Mouse (Mus musculus) urinary bladder, adult 2 months (tissue): ENCODE measurements around the gene Rbm5. TPM values are rescaled to one million over a fixed set of nuclear protein-coding genes. Genes with fewer than 3 reads are reported as not detected.

Experiments
- DNase-seq: peaks from one replicate; pipeline ENCODE4 v3.0.0; 2022; ENCODE audit warnings: low spot score
- polyA plus RNA-seq: library from polyadenylated mRNA; depleted of rRNA; stranded (reverse); fragments of >200 nt; gene quantifications from 2 replicates; pipeline ENCODE4 v1.2.3, GENCODE M21; 2012; rRNA removed

The Rbm5 gene
- polyA plus RNA-seq, 1 experiment: 105 TPM

- peak; percentile 85 for DNase-seq
These were observed 69.2 kb downstream of the Rbm5 start for GRCm38 (mm10) chr9:107701594-107701993.

GRCm38 (mm10) chr9:107700114-107700571 lies 70.7 kb downstream of the Rbm5 start:
- peak; percentile 39 for DNase-seq

GRCm38 (mm10) chr9:107699376-107699980 lies 71.3 kb downstream of the Rbm5 start:
- DNase-seq: no peak

GRCm38 (mm10) chr9:107698611-107699190 lies 72.1 kb downstream of the Rbm5 start:
- no peak for DNase-seq

GRCm38 (mm10) chr9:107697811-107698521 lies 72.8 kb downstream of the Rbm5 start:
- no peak for DNase-seq

GRCm38 (mm10) chr9:107696845-107697610 lies 73.8 kb downstream of the Rbm5 start:
- DNase-seq: no peak

GRCm38 (mm10) chr9:107696106-107696479 lies 74.7 kb downstream of the Rbm5 start:
- DNase-seq: no peak

- DNase-seq: no peak
These were observed 75.2 kb downstream of the Rbm5 start for GRCm38 (mm10) chr9:107695441-107696105.

GRCm38 (mm10) chr9:107694627-107695026 lies 76.2 kb downstream of the Rbm5 start:
- DNase-seq: no peak

- DNase-seq: no peak
These were observed 77.3 kb downstream of the Rbm5 start for GRCm38 (mm10) chr9:107693433-107693987.

GRCm38 (mm10) chr9:107692785-107693184 lies 78.0 kb downstream of the Rbm5 start:
- no peak for DNase-seq

GRCm38 (mm10) chr9:107690391-107690790 lies 80.4 kb downstream of the Rbm5 start:
- DNase-seq: no peak

Other genes with a start within 250 kb of the Rbm5 start
- 33.6 and 34.0 TPM in 2 replicates for gene Tmem115, start 237.1 kb downstream of the Rbm5 start, polyA plus RNA-seq
- 15.2 and 19.4 TPM in 2 replicates for gene Cyb561d2, start 228.8 kb downstream of the Rbm5 start, polyA plus RNA-seq
- gene Nprl2, start 228.8 kb downstream of the Rbm5 start, polyA plus RNA-seq: 26.6 and 35.2 TPM in 2 replicates
- 0.56 and 0.78 TPM in 2 replicates for gene Zmynd10, start 223.7 kb downstream of the Rbm5 start, polyA plus RNA-seq
- gene Rassf1, start 219.4 kb downstream of the Rbm5 start, polyA plus RNA-seq: 41.5 and 58.9 TPM in 2 replicates
- 43.9 and 50.6 TPM in 2 replicates for gene Tusc2, start 207.7 kb downstream of the Rbm5 start, polyA plus RNA-seq
- gene Hyal2, start 203.1 kb downstream of the Rbm5 start, polyA plus RNA-seq: 24.0 and 35.6 TPM in 2 replicates
- gene Hyal1, start 194.1 kb downstream of the Rbm5 start, polyA plus RNA-seq: 16.8 and 24.9 TPM in 2 replicates
- 24.6 and 37.3 TPM in 2 replicates for gene Naa80, start 192.1 kb downstream of the Rbm5 start, polyA plus RNA-seq
- gene Hyal3, start 190.2 kb downstream of the Rbm5 start, polyA plus RNA-seq: 0.50 and 0.52 TPM in 2 replicates
- 31.3 and 36.0 TPM in 2 replicates for gene Ifrd2, start 183.4 kb downstream of the Rbm5 start, polyA plus RNA-seq
- gene Sema3b, start 161.8 kb downstream of the Rbm5 start, polyA plus RNA-seq: 57.1 and 71.0 TPM in 2 replicates
- gene Gnai2, start 135.6 kb downstream of the Rbm5 start, polyA plus RNA-seq: 449 and 465 TPM in 2 replicates
- gene Slc38a3, start 101.5 kb downstream of the Rbm5 start, polyA plus RNA-seq: 0.44 and 0.45 TPM in 2 replicates
- gene Gnat1, start 91.3 kb downstream of the Rbm5 start, polyA plus RNA-seq: 0.06 TPM in 1 of 2 replicates, not detected in the other
- gene Sema3f, start 60.5 kb downstream of the Rbm5 start, polyA plus RNA-seq: 110 and 111 TPM in 2 replicates
- 52.9 and 53.1 TPM in 2 replicates for gene Rbm6, start 102.2 kb upstream of the Rbm5 start, polyA plus RNA-seq
- 33.2 and 35.4 TPM in 2 replicates for gene Mon1a, start 117.2 kb upstream of the Rbm5 start, polyA plus RNA-seq
- gene Mst1r, start 135.9 kb upstream of the Rbm5 start, polyA plus RNA-seq: 39.2 and 55.3 TPM in 2 replicates
- gene Actl11, start 157.5 kb upstream of the Rbm5 start, polyA plus RNA-seq: not detected in 2 replicates
- 0.12 and 0.15 TPM in 2 replicates for gene Camkv, start 164.7 kb upstream of the Rbm5 start, polyA plus RNA-seq
- gene Traip, start 179.1 kb upstream of the Rbm5 start, polyA plus RNA-seq: 0.59 and 1.1 TPM in 2 replicates
- 62.1 and 75.1 TPM in 2 replicates for gene Uba7, start 204.5 kb upstream of the Rbm5 start, polyA plus RNA-seq
- 0.19 and 0.39 TPM in 2 replicates for gene Gm20661, start 212.1 kb upstream of the Rbm5 start, polyA plus RNA-seq
- gene Inka1, start 214.9 kb upstream of the Rbm5 start, polyA plus RNA-seq: 8.6 and 11.0 TPM in 2 replicates
- gene Cdhr4, start 221.5 kb upstream of the Rbm5 start, polyA plus RNA-seq: 0.80 and 0.93 TPM in 2 replicates
- gene Gm20662, start 225.4 kb upstream of the Rbm5 start, polyA plus RNA-seq: 2.1 and 2.5 TPM in 2 replicates
- 84.3 and 90.7 TPM in 2 replicates for gene Ip6k1, start 231.5 kb upstream of the Rbm5 start, polyA plus RNA-seq